In genomic region chr10:88200951-88201638, GRCm38 (mm10) we compare ENCODE assay signal across 8 mouse cellular contexts. TPM values are rescaled to one million over a fixed set of nuclear protein-coding genes. Genes with fewer than 3 reads are reported as not detected.
DNase-seq lines count a peak whose midpoint lies in the region; ATAC-seq and TF ChIP-seq lines count a peak whose summit lies in the region.

Gene Washc3 (plus strand): TSS chr10:88201093.

- ATAC-seq in common myeloid progenitor, adult 5-6 weeks (replicated peaks; ENCODE audit: low read depth, poor library complexity, severe bottlenecking): peak; percentile 99
- ATAC-seq in hindbrain, postnatal 0 days: peak; percentile 99
- peak; percentile 98 for ATAC-seq in megakaryocyte, adult 5-6 weeks (ENCODE audit: poor library complexity, severe bottlenecking)

- intact Hi-C loops in gastrocnemius, adult 2 months (cut with DNase I): loop anchor here (10.0 kb wide), 1 partner anchor 104 kb away; no protein-coding TSS in a partner anchor
- intact Hi-C loops in left cerebral cortex, adult 2 months (cut with DNase I): no loop called here

- TF ChIP-seq CTCF in gastrocnemius, adult 2 months (IDR thresholded peaks at IDR 0.05): no peak
- no peak for TF ChIP-seq CTCF in hindbrain, postnatal 0 days (IDR thresholded peaks at IDR 0.05; ENCODE audit: low read depth)
- no peak for TF ChIP-seq CTCF in left cerebral cortex, adult 2 months (IDR thresholded peaks at IDR 0.05)

- DNase-seq in ZHBTc4 (ENCODE audit: low read depth, low spot score): peak; percentile 95
- DNase-seq in gastrocnemius, adult 2 months: peak; percentile 93
- DNase-seq in hindbrain, postnatal 0 days (ENCODE audit: low spot score): peak; percentile 95
- peak; percentile 91 for DNase-seq in left cerebral cortex, adult 2 months (ENCODE audit: extremely low spot score in 1 of 2, low spot score in 2 of 2)
- peak; percentile 95 to 96 for DNase-seq in right cerebral cortex, adult 2 months (ENCODE audit: low spot score in 2 of 2)
- DNase-seq in urinary bladder, postnatal 14 days (ENCODE audit: low spot score): peak; percentile 93

- peak within 1 kb of the TSS; percentile 91 for H3K4me3 ChIP-seq in gastrocnemius, adult 2 months
- H3K4me3 ChIP-seq in hindbrain, postnatal 0 days (ENCODE audit: low read length): peak within 1 kb of the TSS; percentile 58
- peak within 1 kb of the TSS; percentile 72 for H3K4me3 ChIP-seq in left cerebral cortex, adult 2 months

- peak within 1 kb of the TSS; percentile 92 for H3K27ac ChIP-seq in gastrocnemius, adult 2 months
- peak within 1 kb of the TSS; percentile 91 for H3K27ac ChIP-seq in hindbrain, postnatal 0 days
- H3K27ac ChIP-seq in left cerebral cortex, adult 2 months: peak within 1 kb of the TSS; percentile 84

- peaks cover 4% of the 10 kb centered on the region; the same call in 1 of the 2 replicates for H3K4me1 ChIP-seq in hindbrain, postnatal 0 days (ENCODE audit: insufficient read depth, low read length)

- H3K36me3 ChIP-seq in hindbrain, postnatal 0 days (ENCODE audit: insufficient read depth, low read length): no peaks in the 10 kb centered on the region

- under 1% methylated on average over 23 of the region's 23 CpGs for WGBS in hindbrain, postnatal 0 days

- peak within 1 kb of the TSS; percentile 65 for H3K4me2 ChIP-seq in hindbrain, postnatal 0 days (ENCODE audit: low read depth, low read length)

- no peaks in the 10 kb centered on the region for H3K9me3 ChIP-seq in hindbrain, postnatal 0 days (ENCODE audit: low read length)

- peak within 1 kb of the TSS; percentile 76 for H3K9ac ChIP-seq in hindbrain, postnatal 0 days (replicated peaks; ENCODE audit: low read length)

- H3K27me3 ChIP-seq in hindbrain, postnatal 0 days (ENCODE audit: insufficient read depth, low read length): no peaks in the 10 kb centered on the region

RNA-seq across cellular contexts. Expression of gene Washc3, which starts in this region (rescaled TPM):
- 35.9 and 61.2 TPM in 2 replicates for total RNA-seq in common myeloid progenitor, adult 5-6 weeks (2017)
- total RNA-seq in gastrocnemius, adult 2 months (2021): 10 to 100 TPM; 25.3 to 32.3 TPM
- 11.6 and 14.7 TPM in 2 replicates for total RNA-seq in hindbrain, postnatal 0 days (2014; rRNA removed)
- polyA plus RNA-seq in hindbrain, postnatal 0 days (2015; fragmentation: Nextera tagmentation; extraction: Ambion mirVana): 45.0 and 45.8 TPM in 2 replicates
- total RNA-seq in left cerebral cortex, adult 2 months (2021): 10 to 100 TPM; 20.1 to 23.0 TPM
- 83.1 and 94.6 TPM in 2 replicates for total RNA-seq in megakaryocyte, adult 5-6 weeks (2015)
- 38.2 and 53.5 TPM in 2 replicates for total RNA-seq in megakaryocyte, adult 5-6 weeks (2017)

Comparison
In these comparisons a context has a peak if more than half of its experiments do, and no peak if none do; other contexts are left out.
1. Peak in every context shown above with its lines: DNase-seq, ATAC-seq, H3K4me3 ChIP-seq and H3K27ac ChIP-seq.